Mouse (Mus musculus) CD8-positive naive resting alpha-beta T cell, adult 2 months (primary cell): Measurements from ENCODE around the gene Kif11.

Experiments used
- DNase-seq, 2 experiments: peaks; one replicate each; pipeline ENCODE4 v3.0.0; 2022; ENCODE audit warnings: low read depth in 2 of 2, low spot score in 2 of 2

Gene Kif11

DNA sequence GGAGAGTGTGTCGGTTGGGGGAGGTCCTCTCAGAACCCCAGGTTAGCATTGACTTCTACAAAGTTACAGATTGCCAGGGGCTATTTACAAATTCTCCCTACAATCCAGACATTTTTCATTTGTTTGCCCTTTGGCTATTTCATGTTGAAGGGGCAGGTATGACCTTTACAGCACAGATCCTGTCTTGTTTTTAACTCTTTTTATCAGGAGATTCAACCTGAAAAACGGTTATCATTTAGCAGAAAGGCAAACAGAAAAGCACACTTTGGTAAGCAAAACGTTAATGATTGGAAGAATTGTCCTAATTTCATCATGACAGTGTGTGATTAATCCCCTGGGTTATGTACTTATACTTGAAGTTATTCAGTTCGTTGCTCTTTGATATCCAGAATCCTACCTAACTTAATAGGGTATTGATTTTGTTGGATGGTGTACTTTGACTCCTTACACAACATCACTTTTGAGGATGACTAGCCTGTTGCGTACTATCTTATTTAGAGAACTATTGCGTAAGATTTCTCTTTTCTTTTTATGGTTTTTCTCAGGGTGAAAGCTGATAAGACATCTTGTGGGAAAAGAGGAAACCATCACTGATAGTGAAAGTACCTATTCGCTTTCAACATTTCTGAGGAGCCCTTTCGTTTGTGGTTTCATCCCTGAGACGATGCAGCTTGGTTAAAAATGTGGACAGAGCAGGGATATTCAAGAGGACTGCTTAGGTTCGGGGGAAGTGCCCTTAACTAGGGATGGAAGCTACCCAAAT is 66.5 kb downstream of the Kif11 start:
- DNase-seq = no peak

DNA sequence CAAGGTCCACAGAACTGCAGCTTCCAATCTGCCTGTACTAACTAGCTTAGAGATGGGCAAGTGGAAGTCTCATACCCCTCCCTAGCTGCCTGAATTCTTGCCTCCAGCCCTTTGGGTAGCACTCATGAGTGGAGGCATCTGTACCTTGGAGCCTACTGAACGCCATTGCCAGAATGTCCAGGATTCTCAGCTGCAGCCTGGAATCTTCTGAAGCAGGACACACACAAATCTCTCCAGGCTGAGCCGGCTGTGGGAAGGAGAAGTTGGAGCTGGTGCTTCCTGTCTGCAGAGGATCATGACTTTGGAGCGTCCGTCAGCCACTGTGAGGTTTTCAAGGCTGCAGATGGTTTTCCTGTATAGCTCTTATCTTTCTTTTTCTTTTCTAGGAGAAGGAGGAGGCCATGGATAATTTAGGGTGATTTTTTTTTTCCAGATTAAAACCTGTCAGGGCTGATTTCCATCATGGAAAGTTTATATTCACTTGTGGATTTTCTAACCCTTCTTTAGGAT is 67.5 kb downstream of the Kif11 start:
- no peak for DNase-seq

DNA sequence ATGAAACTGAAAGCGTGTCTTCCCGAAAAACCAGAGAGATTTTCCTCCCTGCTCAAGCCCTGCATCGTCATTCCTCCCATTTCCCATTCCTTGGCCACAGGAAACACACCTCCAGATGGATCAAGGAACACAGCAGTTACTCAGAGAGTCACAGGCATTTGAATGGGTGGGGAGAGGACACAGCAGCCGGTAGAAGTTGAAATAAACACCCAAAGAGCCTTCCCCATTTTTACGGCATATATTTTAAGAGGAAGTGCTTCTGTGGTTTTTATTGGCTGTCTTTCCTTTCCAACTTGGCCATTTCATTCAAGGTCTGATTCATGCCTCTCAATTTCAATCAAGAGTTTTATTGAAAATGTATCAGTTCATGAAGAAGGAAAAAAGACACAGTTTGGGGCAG is 72.0 kb downstream of the Kif11 start:
- no peak for DNase-seq

DNA sequence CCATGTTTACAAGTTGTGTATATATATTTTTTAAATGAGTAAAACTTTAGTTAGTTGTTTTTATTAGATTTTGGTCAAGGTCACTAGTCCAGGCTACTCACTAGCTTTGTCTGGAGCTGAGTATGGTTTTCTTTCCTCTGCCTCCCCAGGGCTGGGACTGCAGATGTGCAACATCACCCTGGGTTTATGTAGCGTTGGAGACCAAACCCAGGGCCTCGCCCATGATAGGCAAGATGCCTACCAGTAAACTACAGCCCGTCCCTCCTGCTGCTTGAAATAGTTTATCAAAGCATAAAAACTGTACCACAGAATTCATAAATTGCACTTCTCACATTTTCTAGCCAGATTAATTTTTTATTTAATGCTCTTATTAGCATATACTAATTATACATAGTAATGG is 73.0 kb downstream of the Kif11 start:
- no peak for DNase-seq

DNA sequence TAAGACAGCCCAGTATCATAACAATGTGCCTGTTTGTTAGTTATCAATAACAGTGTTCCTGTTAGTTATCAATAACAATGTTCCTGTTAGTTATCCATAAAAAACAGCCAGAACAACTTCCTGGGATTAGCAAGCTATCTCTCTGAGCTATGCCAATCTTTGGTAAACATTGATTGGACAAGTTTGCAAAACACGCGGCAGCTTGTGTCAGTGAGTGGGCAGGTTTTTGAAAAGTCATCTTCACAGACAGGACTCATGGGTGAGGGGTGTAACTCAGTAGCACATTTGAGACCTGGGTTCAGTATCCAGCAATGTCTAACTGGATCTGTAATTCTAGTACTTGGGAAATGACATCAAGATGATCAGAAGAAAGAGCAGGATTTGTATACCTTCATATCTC is 79.3 kb downstream of the Kif11 start:
- DNase-seq = no peak

DNA sequence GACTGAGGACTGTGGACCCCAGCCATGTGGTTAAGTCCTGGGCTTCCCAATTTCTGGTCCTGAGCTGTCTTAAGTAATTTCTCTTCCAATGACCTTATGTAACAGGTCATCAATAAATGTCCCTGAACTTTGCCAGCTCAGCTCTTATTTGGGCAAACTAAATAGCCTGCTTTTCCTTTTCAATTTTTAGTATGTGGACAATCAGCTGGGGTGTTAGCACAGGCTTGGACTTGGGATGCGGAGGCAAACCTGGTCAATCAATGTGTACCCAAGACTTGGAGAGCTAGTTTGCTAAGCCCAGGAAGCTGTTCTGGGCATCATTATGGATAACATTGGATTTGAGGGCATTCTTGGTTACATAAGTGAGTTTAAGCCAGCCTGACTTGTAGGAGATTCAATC is 79.8 kb downstream of the Kif11 start:
- no peak for DNase-seq

DNA sequence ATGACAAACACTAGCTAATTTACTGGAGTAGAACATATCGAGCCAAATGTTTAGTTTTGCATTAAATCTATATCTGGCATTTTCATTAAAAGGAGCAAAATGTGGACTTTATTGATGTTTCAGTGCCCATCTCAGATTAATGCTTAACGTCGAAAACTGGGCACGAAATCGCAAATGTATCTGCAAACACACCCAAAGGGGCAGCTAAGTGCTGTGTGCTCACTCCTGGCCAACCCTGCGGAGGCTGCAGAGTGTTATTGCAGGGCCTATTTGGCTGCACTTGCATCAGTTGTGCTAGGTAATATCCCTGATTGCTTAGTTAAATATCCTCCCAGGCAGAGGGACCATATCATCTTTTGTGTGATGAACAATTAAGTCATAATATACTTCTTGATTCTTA is 81.8 kb downstream of the Kif11 start:
- DNase-seq = no peak

DNA sequence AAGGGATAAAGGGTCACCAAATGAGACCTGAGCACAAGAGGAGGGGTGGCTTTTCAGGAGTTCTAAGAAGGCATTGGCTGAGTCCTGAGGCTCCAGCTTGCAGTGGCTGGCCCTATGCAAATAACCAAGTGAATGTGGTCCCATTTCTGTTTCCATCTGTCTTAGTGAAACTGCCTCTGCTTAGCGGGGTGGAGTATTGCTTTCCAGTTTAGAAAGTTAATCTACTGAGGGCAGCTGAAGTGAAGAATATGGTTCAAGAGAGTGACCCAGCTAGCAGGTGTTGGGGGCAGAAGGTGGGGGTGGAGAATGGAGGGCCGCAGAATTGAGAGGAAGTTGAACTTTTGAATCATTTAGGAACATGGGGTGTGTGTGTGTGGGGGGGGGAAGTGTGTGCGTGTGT is 90.2 kb downstream of the Kif11 start:
- no peak for DNase-seq

DNA sequence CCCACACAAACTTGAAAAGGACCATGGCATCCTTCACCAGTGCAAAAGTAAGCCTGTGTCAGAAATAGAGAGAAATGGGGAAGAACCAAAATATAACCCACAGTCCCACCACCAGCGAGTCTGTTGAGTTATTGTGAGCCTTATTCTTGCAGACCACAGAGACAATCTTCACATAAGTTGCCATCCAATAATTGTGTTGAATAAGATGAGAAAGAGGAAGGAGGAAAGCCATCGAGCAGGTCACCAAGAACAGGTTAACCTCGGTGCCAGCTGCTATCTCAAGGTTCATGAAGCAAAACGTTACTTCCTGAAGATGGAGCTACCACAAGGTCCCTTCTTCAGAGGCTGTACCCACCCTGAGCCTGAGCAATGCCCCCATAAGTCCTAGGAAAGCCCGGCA is 90.8 kb downstream of the Kif11 start:
- no peak for DNase-seq

DNA sequence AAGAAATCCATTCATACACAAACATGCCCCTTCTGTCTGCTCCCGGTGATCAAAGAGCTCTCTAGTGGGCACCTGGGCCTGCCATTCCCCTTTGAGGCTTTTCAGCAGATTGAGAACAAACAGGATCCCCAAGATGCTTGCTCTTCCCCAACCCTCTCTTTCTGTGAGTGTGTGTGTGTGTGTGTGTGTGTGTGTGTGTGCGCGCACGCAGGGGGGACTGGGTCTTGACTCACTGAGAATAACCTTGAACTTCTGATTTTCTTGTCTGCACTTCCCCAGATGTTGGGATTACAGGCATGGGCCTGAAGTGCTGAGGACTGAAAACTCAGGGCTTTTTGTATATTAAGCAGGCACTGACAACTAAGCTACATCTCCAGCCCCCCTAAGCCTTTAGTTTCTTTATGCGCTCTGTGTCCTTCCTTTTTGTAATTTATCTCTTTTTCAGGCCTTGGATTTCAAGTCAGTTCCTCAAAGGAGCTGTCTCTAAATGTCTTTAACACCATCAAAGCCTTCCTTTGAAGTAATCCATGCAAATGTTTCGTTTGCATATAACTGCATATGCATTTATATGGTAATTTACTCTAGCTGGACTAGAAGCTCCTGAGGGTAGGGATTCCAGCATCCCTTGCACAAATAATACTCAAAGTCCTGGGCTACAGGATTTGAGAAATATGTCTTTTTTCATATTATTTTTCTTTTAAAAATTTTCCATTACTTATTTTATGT is 92.8 kb downstream of the Kif11 start:
- no peak for DNase-seq
